Mouse (Mus musculus) c-Kit-negative CD71-positive TER-119-positive erythroid progenitor cells, embryonic 14.5 days (primary cell): ENCODE data around the gene Chrna9.

Experiments
- DNase-seq: peaks from one replicate; pipeline ENCODE4 v3.0.0-alpha.2; 2013; ENCODE audit warnings: low read depth, low spot score

Chrna9 gene

DNA sequence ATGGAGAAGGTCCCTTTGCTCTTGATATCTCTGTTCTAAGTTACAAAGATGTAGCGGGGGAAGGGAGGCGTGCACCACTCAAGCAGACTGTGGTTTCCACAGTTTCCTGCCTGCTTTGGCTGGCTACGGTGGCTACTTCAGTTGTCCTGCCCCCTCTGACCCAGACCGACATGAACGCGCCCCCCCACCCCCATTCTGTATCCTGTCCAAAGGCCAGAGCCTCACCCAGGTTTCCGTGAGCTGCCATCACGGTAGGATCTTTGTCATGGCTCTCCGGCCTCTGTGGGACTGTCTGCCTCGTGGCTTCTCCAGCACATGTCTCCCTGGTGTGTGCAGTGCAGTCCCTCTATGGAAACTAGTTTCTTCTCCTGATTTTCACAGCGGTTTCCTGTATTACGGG, 15.4 kb upstream of the Chrna9 start:
- DNase-seq: no peak

- no peak for DNase-seq
These were observed 14.8 kb upstream of the Chrna9 start for GRCm38 (mm10) chr5:65919904-65920303.

DNA sequence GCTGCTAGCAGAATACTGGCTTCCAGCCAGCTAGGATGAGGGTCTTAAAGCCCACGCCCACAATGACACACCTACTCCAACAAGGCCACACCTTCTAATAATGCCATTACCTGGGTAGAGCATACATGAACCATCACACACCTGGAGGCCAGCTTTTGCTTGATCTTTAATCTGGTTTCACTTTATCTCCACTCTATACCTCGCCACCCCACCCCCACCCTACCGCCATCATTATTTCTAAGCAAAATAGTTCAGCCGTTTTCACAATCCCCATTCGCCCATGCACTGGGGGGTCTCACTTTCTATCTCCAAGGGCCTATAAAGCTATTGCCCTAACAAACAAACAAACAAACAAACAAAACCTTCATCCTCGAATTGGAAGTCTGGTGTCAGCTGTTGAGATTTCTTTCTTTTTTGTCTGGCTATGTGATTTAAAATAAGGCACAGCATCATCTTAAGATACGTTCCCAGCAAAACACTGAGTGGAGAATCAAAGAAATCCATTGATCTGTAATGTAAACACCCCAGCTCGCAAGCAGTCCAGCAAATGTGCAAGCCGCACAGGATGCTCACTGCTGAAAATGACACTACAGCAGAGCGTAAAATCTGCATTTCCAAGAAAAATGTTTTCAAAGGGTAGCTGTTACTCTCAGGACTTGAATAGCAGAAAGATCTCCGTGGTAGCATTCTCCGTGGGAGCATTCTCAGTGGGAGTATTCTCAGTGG, 13.9 kb upstream of the Chrna9 start:
- no peak for DNase-seq

DNA sequence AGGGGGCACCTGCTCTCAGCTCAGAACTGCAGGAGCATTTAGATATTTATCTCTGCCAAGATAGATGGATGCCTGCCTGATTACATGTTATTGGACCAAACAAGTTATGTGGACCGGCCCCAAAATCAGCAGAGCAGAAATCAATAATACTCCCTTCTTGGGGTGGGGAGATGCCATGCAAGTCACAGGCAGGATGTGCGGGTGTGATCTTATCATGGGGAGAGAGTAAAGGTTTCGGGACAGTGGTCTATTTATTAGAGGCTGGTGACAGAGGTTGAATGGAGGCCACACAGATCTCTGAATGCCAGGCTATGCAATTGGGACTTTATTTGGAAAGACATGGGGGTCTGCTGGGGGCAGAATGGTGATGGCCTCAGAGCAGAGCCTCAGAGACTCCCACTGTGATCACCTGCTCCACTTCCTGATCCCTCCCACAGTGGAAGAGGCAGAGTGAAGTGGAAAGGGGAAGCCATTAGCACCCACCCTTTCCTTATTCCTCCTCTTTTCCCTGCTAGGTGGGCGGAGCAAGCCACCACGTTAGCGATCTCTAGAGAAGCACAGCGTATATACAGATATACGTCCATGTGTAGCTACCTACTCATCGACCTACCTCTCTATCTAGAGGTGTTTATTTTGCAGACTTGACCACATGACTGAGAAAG, 13.1 kb upstream of the Chrna9 start:
- no peak for DNase-seq

DNA sequence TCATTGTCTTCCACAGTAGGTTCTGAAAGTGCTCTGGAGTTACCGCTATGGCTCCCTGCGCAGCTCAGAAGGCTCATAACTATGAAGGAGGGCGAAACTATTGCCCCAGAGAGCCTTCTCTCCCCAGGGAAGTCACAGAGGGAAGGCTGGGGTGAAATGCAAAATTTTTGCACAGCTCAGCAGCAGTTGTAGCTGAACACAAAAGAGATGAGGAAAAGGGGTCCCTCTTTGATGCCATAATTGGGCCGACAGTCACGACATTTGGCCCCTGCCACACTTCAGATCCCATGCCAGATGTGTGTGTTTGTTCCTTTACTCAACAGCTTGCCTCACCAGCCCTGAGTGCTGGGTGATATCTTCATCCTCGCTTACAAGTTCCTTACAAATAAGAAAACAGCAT, 8.1 kb upstream of the Chrna9 start:
- DNase-seq: no peak

- no peak for DNase-seq
These were observed 5.6 kb upstream of the Chrna9 start for GRCm38 (mm10) chr5:65929162-65929561.

- DNase-seq: no peak
These were observed 4.5 kb upstream of the Chrna9 start for GRCm38 (mm10) chr5:65930171-65930570.

GRCm38 (mm10) chr5:65933258-65933657, 1.5 kb upstream of the Chrna9 start:
- DNase-seq: no peak

DNA sequence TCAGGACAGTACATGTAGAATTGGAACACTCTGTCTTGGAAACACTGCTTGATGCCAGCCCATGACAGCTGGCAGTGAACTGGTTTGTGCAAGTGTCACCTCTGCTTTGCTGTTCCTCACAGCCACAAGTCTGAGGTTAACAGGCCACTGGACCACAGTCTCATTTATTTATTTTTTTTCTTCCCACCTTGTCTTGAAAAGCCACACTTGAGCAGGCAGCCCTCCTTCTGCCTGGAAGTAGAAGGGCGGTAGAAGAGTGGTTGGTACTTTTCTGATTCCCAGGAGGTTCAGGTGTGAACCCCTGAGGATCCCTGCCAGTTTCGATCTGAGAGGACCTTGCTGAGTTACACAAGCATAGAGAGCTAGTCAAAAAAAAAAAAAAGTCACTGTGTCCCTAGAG, 957 bp upstream of the Chrna9 start:
- DNase-seq: no peak

- DNase-seq: no peak
These were observed 2.4 kb downstream of the Chrna9 start for GRCm38 (mm10) chr5:65937011-65937726.

GRCm38 (mm10) chr5:65937998-65938715, 3.4 kb downstream of the Chrna9 start:
- peak; percentile 53 for DNase-seq

GRCm38 (mm10) chr5:65941145-65941544, 6.4 kb downstream of the Chrna9 start:
- no peak for DNase-seq

DNA sequence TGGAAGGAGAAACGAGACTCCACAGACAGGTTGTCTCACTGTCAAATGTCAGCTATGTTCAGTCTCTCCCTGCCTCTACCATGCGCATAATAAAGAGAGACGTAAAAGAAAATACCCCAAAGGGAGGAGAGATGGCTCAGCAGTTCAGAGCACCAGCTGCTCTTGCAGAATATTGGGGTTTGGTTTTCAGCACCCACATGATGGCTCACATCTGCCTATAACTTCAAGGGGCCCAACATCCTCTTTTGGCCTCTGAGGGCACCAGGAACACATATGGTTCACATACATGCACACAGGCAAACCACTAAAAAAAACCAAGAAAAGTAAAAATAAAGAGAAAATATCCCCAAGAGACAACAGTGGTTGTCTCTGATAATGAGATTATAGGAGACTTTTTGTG, 15.1 kb downstream of the Chrna9 start:
- DNase-seq: no peak

- no peak for DNase-seq
These were observed 15.5 kb downstream of the Chrna9 start for GRCm38 (mm10) chr5:65950236-65950635.

GRCm38 (mm10) chr5:65950679-65951512, 16.2 kb downstream of the Chrna9 start:
- no peak for DNase-seq

DNA sequence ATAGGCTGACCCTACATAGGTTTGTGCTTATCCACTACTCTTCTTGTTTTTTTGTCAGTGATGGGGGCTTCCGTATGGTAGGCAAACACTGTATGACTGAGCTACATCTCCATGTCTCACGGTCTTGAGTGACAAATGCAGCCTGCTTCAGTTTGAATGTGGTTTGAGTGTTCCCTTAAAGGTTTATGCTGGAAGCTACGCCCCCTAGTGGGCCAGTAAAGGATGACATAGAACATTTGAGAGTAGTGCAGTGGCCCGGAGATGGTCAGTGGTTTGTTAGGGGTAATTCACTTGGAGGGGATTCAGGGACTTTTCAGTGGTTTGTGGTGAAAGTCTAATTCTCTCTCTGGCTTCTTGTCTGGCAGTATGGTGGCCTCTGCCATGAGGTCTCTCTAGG, 16.8 kb downstream of the Chrna9 start:
- peak; percentile 13 for DNase-seq

- DNase-seq: no peak
These were observed 19.7 kb downstream of the Chrna9 start for GRCm38 (mm10) chr5:65954130-65955080.

DNA sequence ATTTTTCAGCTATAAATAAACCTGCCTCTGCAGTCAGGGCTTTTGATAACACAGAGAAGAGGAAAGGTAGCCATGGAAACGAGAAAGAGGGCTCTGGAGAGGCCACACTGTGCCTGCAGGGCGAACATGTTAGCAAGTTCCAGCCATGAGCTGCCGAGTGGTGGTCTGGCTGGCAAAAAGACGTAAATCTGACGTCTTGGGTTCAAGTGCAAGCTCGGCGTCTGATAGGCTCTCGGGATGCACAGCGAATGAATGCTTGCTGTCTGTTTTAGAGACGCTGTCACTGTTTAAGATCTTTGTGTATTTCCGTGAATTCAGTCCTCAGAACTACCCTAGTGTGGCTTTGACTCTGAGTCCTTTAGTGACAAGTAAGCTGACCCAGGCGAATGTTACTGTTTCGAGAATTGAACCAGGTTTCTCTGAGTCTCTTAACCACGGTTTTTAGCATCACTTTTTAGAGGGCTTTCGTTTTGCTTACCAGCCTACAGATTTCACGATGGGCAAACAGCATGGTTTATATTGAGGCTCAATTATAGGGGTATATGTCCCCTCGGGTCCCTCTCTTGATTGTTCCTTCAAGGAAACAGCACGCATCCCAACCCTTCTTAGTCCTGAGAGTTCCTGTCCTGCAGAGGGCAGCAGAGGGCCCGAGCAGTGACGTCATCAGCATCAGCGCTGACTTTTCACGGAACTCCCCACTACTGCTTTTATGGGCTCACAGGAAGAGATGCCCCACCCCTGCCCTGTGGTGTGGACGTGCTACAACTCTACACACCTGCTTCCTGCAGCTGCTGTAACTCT, 20.8 kb downstream of the Chrna9 start:
- DNase-seq: peak; percentile 40
